8 mouse cellular contexts compared by ENCODE assay signal in genomic region chr2:180041577-180042255, GRCm38 (mm10). TPM values are rescaled to one million over a fixed set of nuclear protein-coding genes. Genes with fewer than 3 reads are reported as not detected.
DNase-seq lines count a peak whose midpoint lies in the region; ATAC-seq and TF ChIP-seq lines count a peak whose summit lies in the region.

No protein-coding gene starts in this region.

- H3K9me3 ChIP-seq in G1E (replicated peaks), result no peaks in the 10 kb centered on the region
- H3K9me3 ChIP-seq in hindbrain, embryonic 14.5 days (ENCODE audit: control insufficient read depth, low read length), result no peaks in the 10 kb centered on the region
- H3K9me3 ChIP-seq in limb, embryonic 10.5 days (replicated peaks), result no peaks in the 10 kb centered on the region
- H3K9me3 ChIP-seq in stomach, embryonic 16.5 days (replicated peaks; ENCODE audit: control insufficient read depth, low read length), result no peaks in the 10 kb centered on the region

- peaks cover 28% of the 10 kb centered on the region for H3K4me1 ChIP-seq in cerebellum, adult 2 months (ENCODE audit: control insufficient read depth, insufficient read depth, low read length)
- H3K4me1 ChIP-seq in G1E (ENCODE audit: insufficient read depth, low read depth, low read length), result peaks cover 50% of the 10 kb centered on the region
- H3K4me1 ChIP-seq in hindbrain, embryonic 14.5 days (replicated peaks; ENCODE audit: control insufficient read depth, insufficient read depth, low read length), result peaks cover 36% of the 10 kb centered on the region
- H3K4me1 ChIP-seq in limb, embryonic 10.5 days, result peaks cover 38% of the 10 kb centered on the region
- peaks cover 20% of the 10 kb centered on the region for H3K4me1 ChIP-seq in stomach, embryonic 16.5 days (ENCODE audit: control insufficient read depth, insufficient read depth, low read length)

- peaks cover 64% of the 10 kb centered on the region for H3K36me3 ChIP-seq in G1E (replicated peaks)
- peaks cover 26% of the 10 kb centered on the region for H3K36me3 ChIP-seq in hindbrain, embryonic 14.5 days (replicated peaks; ENCODE audit: control insufficient read depth, insufficient read depth)
- peaks cover 49% of the 10 kb centered on the region for H3K36me3 ChIP-seq in limb, embryonic 10.5 days
- peaks cover 4% of the 10 kb centered on the region; the same call in 1 of the 2 replicates for H3K36me3 ChIP-seq in stomach, embryonic 16.5 days (ENCODE audit: control insufficient read depth, insufficient read depth, low read length)

- no peak for ATAC-seq in G1E (ENCODE audit: extremely low read depth, insufficient number of reproducible peaks, low FRiP score, poor library complexity, severe bottlenecking)
- ATAC-seq in erythroblast, adult 5-6 weeks (replicated peaks; ENCODE audit: low FRiP score, poor library complexity, severe bottlenecking), result peak; percentile 14
- peak; percentile 55 for ATAC-seq in hindbrain, embryonic 14.5 days (ENCODE audit: low FRiP score)
- ATAC-seq in stomach, embryonic 16.5 days (ENCODE audit: insufficient read depth, low FRiP score), result peak; percentile 57

- peak overlapping the region; percentile 50 for H3K27ac ChIP-seq in cerebellum, adult 2 months (ENCODE audit: insufficient read depth, low read length)
- H3K27ac ChIP-seq in hindbrain, embryonic 14.5 days, result peak overlapping the region; percentile 96
- H3K27ac ChIP-seq in limb, embryonic 10.5 days, result peak overlapping the region; percentile 97
- H3K27ac ChIP-seq in stomach, embryonic 16.5 days (ENCODE audit: low read length), result peak overlapping the region; percentile 92

- peak overlapping the region; percentile 97 for H3K4me3 ChIP-seq in cerebellum, adult 2 months (replicated peaks; ENCODE audit: insufficient read depth, low read depth, low read length)
- peak overlapping the region; percentile 95 for H3K4me3 ChIP-seq in G1E (ENCODE audit: low read depth, low read length)
- peak overlapping the region; percentile 98 for H3K4me3 ChIP-seq in hindbrain, embryonic 14.5 days (replicated peaks; ENCODE audit: low read length)
- H3K4me3 ChIP-seq in limb, embryonic 10.5 days, result peak overlapping the region; percentile 73
- peak overlapping the region; percentile 99 for H3K4me3 ChIP-seq in stomach, embryonic 16.5 days (replicated peaks; ENCODE audit: low read length)

- TF ChIP-seq CTCF in cerebellum, adult 2 months (IDR thresholded peaks at IDR 0.05; ENCODE audit: borderline replicate concordance, insufficient read depth, low read depth, low read length), result no peak
- TF ChIP-seq CTCF in G1E (IDR thresholded peaks at IDR 0.05; ENCODE audit: low read depth, low read length), result no peak

- TF ChIP-seq POLR2A in cerebellum, adult 2 months (IDR thresholded peaks at IDR 0.05; ENCODE audit: borderline replicate concordance, insufficient read depth, low read length), result no peak

- peak overlapping the region; percentile 63 for H3K4me2 ChIP-seq in hindbrain, embryonic 14.5 days (replicated peaks)
- peak overlapping the region; percentile 89 for H3K4me2 ChIP-seq in stomach, embryonic 16.5 days (ENCODE audit: low read depth, low read length)

- no peaks in the 10 kb centered on the region for H3K27me3 ChIP-seq in cerebellum, adult 2 months (ENCODE audit: control insufficient read depth, insufficient read depth, low read length)
- peaks cover 8% of the 10 kb centered on the region; the same call in 1 of the 2 replicates for H3K27me3 ChIP-seq in G1E (ENCODE audit: insufficient read depth, low read length)
- H3K27me3 ChIP-seq in hindbrain, embryonic 14.5 days (ENCODE audit: control insufficient read depth, insufficient read depth, low read length), result no peaks in the 10 kb centered on the region
- no peaks in the 10 kb centered on the region for H3K27me3 ChIP-seq in limb, embryonic 10.5 days (ENCODE audit: low read depth, poor library complexity, severe bottlenecking)
- no peaks in the 10 kb centered on the region for H3K27me3 ChIP-seq in stomach, embryonic 16.5 days (ENCODE audit: control insufficient read depth, insufficient read depth, low read length)

- no peak for DNase-seq in cerebellum, adult 2 months
- DNase-seq in cerebellum, adult 9-10 months, result no peak
- DNase-seq in G1E (ENCODE audit: low spot score), result peak; percentile 60
- DNase-seq in hindbrain, embryonic 14.5 days (ENCODE audit: low spot score), result peak; percentile 42
- DNase-seq in limb, embryonic 10.5 days (ENCODE audit: low spot score), result peak; percentile 68
- peak; percentile 40 for DNase-seq in mesoderm, embryonic 11.5 days (ENCODE audit: low read depth, low spot score)

- H3K9ac ChIP-seq in hindbrain, embryonic 14.5 days, result peak overlapping the region; percentile 95
- H3K9ac ChIP-seq in stomach, embryonic 16.5 days (ENCODE audit: low read length), result peak overlapping the region; percentile 92

- WGBS in cerebellum, adult 2 months, result 1% methylated on average over 66 of the region's 66 CpGs
- WGBS in hindbrain, embryonic 14.5 days, result under 1% methylated on average over 44 of the region's 66 CpGs
- under 1% methylated on average over 66 of the region's 66 CpGs for WGBS in limb, embryonic 10.5 days
- WGBS in stomach, embryonic 16.5 days, result under 1% methylated on average over 66 of the region's 66 CpGs

RNA-seq across cellular contexts. Expression of gene Psma7, which starts 0.5 kb away (rescaled TPM):
- 248 and 254 TPM in 2 replicates for polyA plus RNA-seq in cerebellum, adult 2 months (2012; rRNA removed)
- total RNA-seq in G1E (2014; fragmentation: Nextera tagmentation), result 144 and 148 TPM in 2 replicates
- total RNA-seq in G1E (2017), result 305 TPM in 2 replicates
- 81.2 and 94.1 TPM in 2 replicates for polyA plus RNA-seq in G1E (2012)
- 66.3 and 90.5 TPM in 2 replicates for total RNA-seq in erythroblast, adult 5-6 weeks (2015; ENCODE audit: low replicate concordance)
- total RNA-seq in erythroblast, adult 5-6 weeks (2017; ENCODE audit: low replicate concordance), result 48.8 and 90.3 TPM in 2 replicates
- 515 and 631 TPM in 2 replicates for polyA plus RNA-seq in hindbrain, embryonic 14.5 days (2014; fragmentation: Nextera tagmentation; extraction: Ambion mirVana)
- 868 and 947 TPM in 2 replicates for polyA plus RNA-seq in limb, embryonic 10.5 days (2016; fragmentation: Nextera tagmentation; extraction: Ambion mirVana)
- polyA plus RNA-seq in stomach, embryonic 16.5 days (2015; fragmentation: Nextera tagmentation; extraction: Ambion mirVana), result 471 and 493 TPM in 2 replicates

RNA-seq across cellular contexts. Expression of gene Ss18l1, which starts 0.6 kb away (rescaled TPM):
- polyA plus RNA-seq in cerebellum, adult 2 months (2012; rRNA removed), result 27.0 and 28.1 TPM in 2 replicates
- 3.7 and 4.3 TPM in 2 replicates for total RNA-seq in G1E (2014; fragmentation: Nextera tagmentation)
- 3.9 and 4.2 TPM in 2 replicates for total RNA-seq in G1E (2017)
- polyA plus RNA-seq in G1E (2012), result 2.4 and 2.5 TPM in 2 replicates
- total RNA-seq in erythroblast, adult 5-6 weeks (2015; ENCODE audit: low replicate concordance), result not detected in 2 replicates
- total RNA-seq in erythroblast, adult 5-6 weeks (2017; ENCODE audit: low replicate concordance), result 0.34 and 0.84 TPM in 2 replicates
- polyA plus RNA-seq in hindbrain, embryonic 14.5 days (2014; fragmentation: Nextera tagmentation; extraction: Ambion mirVana), result 54.2 and 57.2 TPM in 2 replicates
- polyA plus RNA-seq in limb, embryonic 10.5 days (2016; fragmentation: Nextera tagmentation; extraction: Ambion mirVana), result 5.8 and 7.4 TPM in 2 replicates
- 4.2 and 4.3 TPM in 2 replicates for polyA plus RNA-seq in stomach, embryonic 16.5 days (2015; fragmentation: Nextera tagmentation; extraction: Ambion mirVana)

RNA-seq across cellular contexts. Expression of gene Lsm14b, which starts 16.9 kb away (rescaled TPM):
- polyA plus RNA-seq in cerebellum, adult 2 months (2012; rRNA removed), result 77.3 and 79.3 TPM in 2 replicates
- total RNA-seq in G1E (2014; fragmentation: Nextera tagmentation) (19.9 and 27.5 TPM in 2 replicates), G1E (2017) (39.2 and 41.1 TPM in 2 replicates)
- polyA plus RNA-seq in G1E (2012), result 44.4 and 57.6 TPM in 2 replicates
- total RNA-seq in erythroblast, adult 5-6 weeks (2015; ENCODE audit: low replicate concordance), result 1.7 and 7.3 TPM in 2 replicates
- 1.3 and 10.0 TPM in 2 replicates for total RNA-seq in erythroblast, adult 5-6 weeks (2017; ENCODE audit: low replicate concordance)
- polyA plus RNA-seq in hindbrain, embryonic 14.5 days (2014; fragmentation: Nextera tagmentation; extraction: Ambion mirVana), result 16.1 and 16.9 TPM in 2 replicates
- polyA plus RNA-seq in limb, embryonic 10.5 days (2016; fragmentation: Nextera tagmentation; extraction: Ambion mirVana), result 8.1 and 9.1 TPM in 2 replicates
- 2.0 and 2.2 TPM in 2 replicates for polyA plus RNA-seq in stomach, embryonic 16.5 days (2015; fragmentation: Nextera tagmentation; extraction: Ambion mirVana)

RNA-seq across cellular contexts. Expression of gene Mtg2, which starts 28.7 kb away (rescaled TPM):
- 28.5 and 28.7 TPM in 2 replicates for polyA plus RNA-seq in cerebellum, adult 2 months (2012; rRNA removed)
- total RNA-seq in G1E (2014; fragmentation: Nextera tagmentation) (11.0 and 12.3 TPM in 2 replicates), G1E (2017) (21.7 and 24.8 TPM in 2 replicates)
- 12.9 and 14.8 TPM in 2 replicates for polyA plus RNA-seq in G1E (2012)
- total RNA-seq in erythroblast, adult 5-6 weeks (2015; ENCODE audit: low replicate concordance), result not detected in 2 replicates
- 2.8 and 4.9 TPM in 2 replicates for total RNA-seq in erythroblast, adult 5-6 weeks (2017; ENCODE audit: low replicate concordance)
- polyA plus RNA-seq in hindbrain, embryonic 14.5 days (2014; fragmentation: Nextera tagmentation; extraction: Ambion mirVana), result 29.4 and 30.2 TPM in 2 replicates
- 32.1 and 33.1 TPM in 2 replicates for polyA plus RNA-seq in limb, embryonic 10.5 days (2016; fragmentation: Nextera tagmentation; extraction: Ambion mirVana)
- 27.0 and 27.9 TPM in 2 replicates for polyA plus RNA-seq in stomach, embryonic 16.5 days (2015; fragmentation: Nextera tagmentation; extraction: Ambion mirVana)

Comparison
In these comparisons a context has a peak if more than half of its experiments do, and no peak if none do; other contexts are left out.
1. DNase-seq: peak in G1E (single experiment), hindbrain, embryonic 14.5 days (single experiment), limb, embryonic 10.5 days (single experiment) and mesoderm, embryonic 11.5 days (single experiment); none in cerebellum, adult 2 months (0 of 2) and cerebellum, adult 9-10 months (single experiment).
2. Peak in every context shown above with its lines, with median percentiles within 50 percentile points of each other: H3K27ac ChIP-seq and H3K4me3 ChIP-seq.